Mouse (Mus musculus) macrophage (primary cell): ENCODE measurements at regions not wholly inside any gene's neighbourhood (a gene's known extent, or its start where the extent isn't known, plus 50 kb on each side); places are given as distances from the start of the nearest gene placed in this dataset.

Experiments
- H3K27ac ChIP-seq: fragments of 350-480 bp; formaldehyde crosslinking; 2 replicates; pipeline ENCODE4 v1.9.0; 2021
- H3K36me3 ChIP-seq: fragments of 350-480 bp; formaldehyde crosslinking; 2 replicates; pipeline ENCODE4 v1.9.0; 2021; ENCODE audit errors: inconsistent target
- H3K4me3 ChIP-seq: fragments of 350-480 bp; formaldehyde crosslinking; 2 replicates; pipeline ENCODE4 v1.9.0; 2021; ENCODE audit errors: inconsistent target
- H3K79me2 ChIP-seq: fragments of 350-480 bp; formaldehyde crosslinking; 2 replicates; pipeline ENCODE4 v1.9.0; 2021; ENCODE audit errors: inconsistent target
- WGBS: methylation state at CpG from one replicate; pipeline ENCODE4 v1.1.7; 2026; ENCODE audit warnings: inconsistent platforms; ENCODE audit not compliant: missing documents; 5-methylcytosine and 5-hydroxymethylcytosine counted together

DNA sequence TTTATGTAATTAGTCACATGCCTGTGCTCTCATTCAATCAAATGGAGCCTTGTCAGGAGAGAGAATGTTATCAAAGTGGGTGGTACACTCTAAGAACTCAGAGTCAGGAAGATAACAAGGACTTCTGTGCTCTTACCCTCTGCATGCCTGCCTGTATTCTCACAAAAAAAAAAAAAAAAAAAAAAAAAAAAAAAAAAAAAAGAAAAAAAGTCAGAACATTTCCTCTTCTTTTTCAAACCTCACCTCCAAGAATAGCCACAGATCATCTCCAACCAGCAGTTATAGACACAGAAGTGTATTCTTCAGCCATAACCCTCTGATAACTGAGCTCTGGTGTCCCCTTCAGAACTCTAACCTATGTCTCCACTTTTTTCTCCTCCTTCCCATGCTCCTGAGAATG is 77.5 kb downstream of the Abo start:
- Histone ChIP-seq H3K27ac (no peak overlapping the region), H3K4me3 (no peak overlapping the region), H3K79me2 (no peaks in the 10 kb centered on the region), H3K36me3 (no peaks in the 10 kb centered on the region)

DNA sequence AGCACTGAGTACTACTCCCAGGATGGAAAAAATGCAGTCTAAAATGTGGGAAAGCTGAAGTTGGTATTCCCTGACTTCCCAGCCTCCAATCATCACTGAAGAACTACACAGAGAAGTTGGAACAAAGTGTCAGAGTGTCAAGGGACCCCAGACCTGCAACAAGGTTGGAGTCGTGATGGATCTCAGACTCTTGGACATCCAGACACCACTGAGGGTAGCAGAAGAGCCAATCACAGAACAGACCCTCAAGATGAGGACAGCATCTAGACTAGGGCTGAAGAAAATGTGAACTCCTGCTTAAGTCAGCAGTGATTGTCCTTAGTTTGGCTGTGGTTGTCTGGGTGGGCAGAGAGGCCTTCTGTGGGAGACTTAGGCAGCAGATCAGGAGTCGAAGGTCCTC is 87.8 kb downstream of the Abo start:
- Histone ChIP-seq H3K27ac (no peak overlapping the region), H3K4me3 (no peak overlapping the region), H3K36me3 (no peaks in the 10 kb centered on the region), H3K79me2 (no peaks in the 10 kb centered on the region)
- WGBS, result 90% methylated on average over 2 of the region's 2 CpGs

DNA sequence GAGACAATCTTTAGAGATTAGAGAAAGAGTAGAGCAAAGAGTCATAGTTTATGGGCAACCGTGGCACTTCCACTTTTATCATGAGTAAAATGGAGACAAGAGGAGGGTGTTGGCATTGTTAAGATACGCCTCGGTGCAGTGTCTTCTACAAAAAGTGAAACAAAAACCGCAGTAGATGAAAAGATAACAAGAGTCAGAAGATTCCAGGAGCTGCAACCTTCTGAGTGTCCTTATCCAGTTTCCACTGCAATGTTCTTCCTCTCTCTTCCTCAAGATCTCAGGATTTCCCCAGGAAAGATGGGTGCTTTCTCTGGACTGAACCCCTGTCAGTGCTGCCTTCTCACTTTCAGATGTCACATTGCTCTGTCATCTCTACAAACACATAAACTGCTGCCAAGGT is 82.3 kb upstream of the Lcn4 start:
- H3K79me2 ChIP-seq, result no peaks in the 10 kb centered on the region
- no peaks in the 10 kb centered on the region for H3K36me3 ChIP-seq
- H3K27ac ChIP-seq, result no peak overlapping the region
- 81% methylated on average over 4 of the region's 4 CpGs for WGBS
- no peak overlapping the region for H3K4me3 ChIP-seq

DNA sequence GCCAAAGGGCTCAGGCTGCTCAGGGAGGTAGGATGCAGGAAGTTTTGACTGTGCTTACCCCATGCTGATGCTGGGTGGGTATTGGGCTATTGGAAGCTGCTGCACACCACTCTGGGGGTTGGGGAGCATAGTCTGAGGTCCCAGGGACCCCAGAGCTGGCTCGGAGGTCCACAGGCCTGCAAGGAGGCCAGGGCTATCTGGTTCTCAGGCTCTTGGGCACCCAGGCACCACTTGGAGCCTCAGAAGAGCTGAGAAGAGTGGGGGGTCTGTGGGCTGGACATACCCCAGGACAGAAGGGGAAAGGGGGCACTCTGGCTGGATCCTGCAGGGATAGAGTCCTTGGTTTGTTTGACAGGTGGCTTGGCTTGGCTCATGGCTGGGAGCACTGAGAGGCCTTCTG is 80.8 kb upstream of the Lcn4 start:
- 88% methylated on average over 1 of the region's 1 CpGs for WGBS
- no peak overlapping the region for H3K4me3 ChIP-seq
- H3K36me3 ChIP-seq, result no peaks in the 10 kb centered on the region
- H3K79me2 ChIP-seq, result no peaks in the 10 kb centered on the region
- H3K27ac ChIP-seq, result no peak overlapping the region

DNA sequence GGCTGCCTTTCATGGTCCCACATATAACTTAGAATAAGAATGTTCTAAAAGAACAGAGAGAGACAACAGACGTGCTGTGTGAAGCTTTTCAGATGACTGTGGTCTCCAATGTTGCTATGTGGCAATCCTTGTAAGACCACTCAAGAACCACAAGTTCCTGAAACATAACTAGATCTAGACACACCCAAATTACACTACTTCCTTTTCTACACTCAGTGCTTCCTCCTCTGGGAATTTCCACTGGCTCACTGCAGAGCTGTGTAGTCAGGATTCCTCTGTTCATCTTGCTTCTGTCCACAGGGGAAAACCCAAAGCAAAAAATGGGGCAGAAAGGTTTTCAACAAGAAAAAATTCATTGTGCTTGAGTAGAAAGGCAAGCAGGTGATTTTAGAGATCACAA is 73.3 kb upstream of the Lcn4 start:
- WGBS, result 8% methylated on average over 1 of the region's 1 CpGs
- Histone ChIP-seq H3K4me3 (no peak overlapping the region), H3K36me3 (no peaks in the 10 kb centered on the region), H3K79me2 (no peaks in the 10 kb centered on the region), H3K27ac (peak overlapping the region; percentile 72)

DNA sequence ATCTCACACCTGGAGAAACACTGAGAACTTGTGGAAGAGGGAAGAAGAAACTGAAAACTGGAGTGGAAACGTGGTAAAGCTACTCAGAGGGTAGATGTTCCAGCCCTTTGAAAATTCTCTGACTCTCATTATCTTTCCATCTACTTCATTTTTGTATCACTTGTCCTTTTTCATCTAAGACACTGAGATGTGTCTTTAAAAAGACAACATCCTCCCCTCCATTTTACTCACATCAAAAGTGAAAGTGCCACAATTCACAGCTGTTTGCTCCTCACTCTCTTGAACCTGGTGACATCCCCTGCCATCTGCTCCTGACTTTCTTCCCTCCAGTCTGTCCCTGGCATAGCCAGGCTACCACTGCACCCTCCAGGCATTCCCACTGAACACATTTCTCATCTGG is 67.8 kb upstream of the Lcn4 start:
- no peak overlapping the region for H3K27ac ChIP-seq

DNA sequence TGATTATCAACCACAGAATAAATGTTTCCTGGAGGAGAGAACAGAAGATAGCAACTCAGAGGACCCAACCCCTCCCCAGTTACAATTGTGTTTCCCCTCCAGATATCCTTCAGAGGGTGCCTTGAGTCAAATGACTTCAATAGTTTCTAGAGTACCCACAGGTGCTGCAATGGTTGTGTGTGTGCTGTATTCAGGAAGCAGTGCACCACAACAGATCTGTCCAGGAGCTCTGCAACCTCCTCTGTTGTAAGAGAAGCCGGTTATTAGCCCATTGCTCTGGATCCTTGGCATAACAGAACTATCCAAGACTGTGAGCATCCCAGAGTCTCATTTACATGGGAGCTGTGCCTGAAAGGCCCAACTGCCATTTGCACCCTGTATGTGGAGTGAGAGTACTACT is 66.6 kb upstream of the Lcn4 start:
- Histone ChIP-seq H3K27ac (no peak overlapping the region), H3K79me2 (no peaks in the 10 kb centered on the region), H3K4me3 (no peak overlapping the region), H3K36me3 (no peaks in the 10 kb centered on the region)
- 87% methylated on average over 1 of the region's 1 CpGs for WGBS

More for the DNA sequence above, 67.8 kb upstream of the Lcn4 start:
- H3K36me3 ChIP-seq, result no peaks in the 10 kb centered on the region
- H3K4me3 ChIP-seq, result no peak overlapping the region
- no peaks in the 10 kb centered on the region for H3K79me2 ChIP-seq
- WGBS, result 50% methylated on average over 1 of the region's 1 CpGs
